Mouse (Mus musculus) lung, postnatal 4 days (tissue): Measurements from ENCODE around the gene Sprr2i.

Source experiments
- DNase-seq, 2 experiments: peaks; one replicate each; pipeline ENCODE4 v3.0.0; 2021

The Sprr2i gene

GRCm38 (mm10) chr3:92407691-92408090 is at the start of gene Sprr2i:
Gene Sprr2i (plus strand): TSS chr3:92407991.
- no peak for DNase-seq

GRCm38 (mm10) chr3:92361619-92362018 is 46.2 kb upstream of the Sprr2i start:
- DNase-seq = no peak

GRCm38 (mm10) chr3:92364887-92365286 is 42.9 kb upstream of the Sprr2i start, which contains the start of gene Sprr2f:
Gene Sprr2f (plus strand): TSS chr3:92365187.
- DNase-seq = no peak

GRCm38 (mm10) chr3:92373613-92374012 is 34.2 kb upstream of the Sprr2i start:
- DNase-seq = no peak

GRCm38 (mm10) chr3:92385385-92385784 is 22.4 kb upstream of the Sprr2i start, which contains the start of gene Sprr2h:
Gene Sprr2h (plus strand): TSS chr3:92385685.
- DNase-seq = no peak

GRCm38 (mm10) chr3:92394301-92394700 is 13.5 kb upstream of the Sprr2i start:
- no peak for DNase-seq

GRCm38 (mm10) chr3:92417782-92418181 is 10.0 kb downstream of the Sprr2i start, which contains the start of gene Sprr2j-ps:
Gene Sprr2j-ps (plus strand): TSS chr3:92418082.
- DNase-seq = no peak

- DNase-seq = no peak
Observed at GRCm38 (mm10) chr3:92429323-92429722, 21.5 kb downstream of the Sprr2i start, which contains the start of gene Gm9774. Gene Gm9774 (minus strand): TSS chr3:92429423.

GRCm38 (mm10) chr3:92432282-92432681 is 24.5 kb downstream of the Sprr2i start, which contains the start of gene Sprr2k:
Gene Sprr2k (plus strand): TSS chr3:92432582.
- no peak for DNase-seq

GRCm38 (mm10) chr3:92438689-92439088 is 30.9 kb downstream of the Sprr2i start, which contains the start of gene Sprr1b:
Gene Sprr1b (minus strand): TSS chr3:92438789.
- DNase-seq = no peak

GRCm38 (mm10) chr3:92440177-92440576 is 32.4 kb downstream of the Sprr2i start:
- DNase-seq = no peak

GRCm38 (mm10) chr3:92455151-92455550 is 47.4 kb downstream of the Sprr2i start:
- no peak for DNase-seq

- no peak for DNase-seq
Observed at GRCm38 (mm10) chr3:92458620-92459019, 50.8 kb downstream of the Sprr2i start, which contains the start of gene Sprr3. Gene Sprr3 (minus strand): TSS chr3:92458720.
